Mouse (Mus musculus) neural tube, embryonic 12.5 days (tissue): Measurements from ENCODE around the gene Rpap1. TPM values are rescaled to one million over a fixed set of nuclear protein-coding genes. Genes with fewer than 3 reads are reported as not detected.

Source experiments
- polyA plus RNA-seq: library from polyadenylated mRNA; unstranded; fragments of >200 nt; fragmentation: Nextera tagmentation; extraction: Ambion mirVana; gene quantifications from 2 replicates; pipeline ENCODE4 v1.2.1, GENCODE M21; 2016

Rpap1 gene
- polyA plus RNA-seq, 1 experiment from 2014 or later = 28.8 TPM

Other genes with a start within 250 kb of the Rpap1 start
- 0.61 and 0.70 TPM in 2 replicates for gene Exd1, start 239.9 kb downstream of the Rpap1 start, polyA plus RNA-seq
- 62.3 and 68.2 TPM in 2 replicates for gene Chp1, start 239.8 kb downstream of the Rpap1 start, polyA plus RNA-seq
- 54.9 and 55.5 TPM in 2 replicates for gene Nusap1, start 169.2 kb downstream of the Rpap1 start, polyA plus RNA-seq
- gene Oip5, start 169.1 kb downstream of the Rpap1 start, polyA plus RNA-seq = 19.4 and 19.9 TPM in 2 replicates
- 37.1 and 39.0 TPM in 2 replicates for gene Ndufaf1, start 124.7 kb downstream of the Rpap1 start, polyA plus RNA-seq
- 70.9 and 76.2 TPM in 2 replicates for gene Rtf1, start 112.5 kb downstream of the Rpap1 start, polyA plus RNA-seq
- gene Itpka, start 45.2 kb downstream of the Rpap1 start, polyA plus RNA-seq = 0.34 and 0.96 TPM in 2 replicates
- gene Ltk, start 27.1 kb downstream of the Rpap1 start, polyA plus RNA-seq = 0.26 and 0.61 TPM in 2 replicates
- 20.7 and 21.0 TPM in 2 replicates for gene Tyro3, start 10.2 kb upstream of the Rpap1 start, polyA plus RNA-seq
- 27.2 and 31.1 TPM in 2 replicates for gene Mga, start 109.7 kb upstream of the Rpap1 start, polyA plus RNA-seq
- 3.2 and 4.6 TPM in 2 replicates for gene Mapkbp1, start 185.2 kb upstream of the Rpap1 start, polyA plus RNA-seq
- gene Jmjd7, start 239.9 kb upstream of the Rpap1 start, polyA plus RNA-seq = 24.6 and 25.1 TPM in 2 replicates
- gene Gm28042, start 240.0 kb upstream of the Rpap1 start, polyA plus RNA-seq = 5.0 and 6.3 TPM in 2 replicates
- 4.6 and 4.9 TPM in 2 replicates for gene Pla2g4b, start 245.9 kb upstream of the Rpap1 start, polyA plus RNA-seq